Mouse (Mus musculus) liver, embryonic 11.5 days (tissue): ENCODE results near the gene Rnase4. TPM values are rescaled to one million over a fixed set of nuclear protein-coding genes. Genes with fewer than 3 reads are reported as not detected.

Source experiments
- polyA plus RNA-seq: library from polyadenylated mRNA; unstranded; fragments of >200 nt; fragmentation: Nextera tagmentation; extraction: Ambion mirVana; gene quantifications from 2 replicates; pipeline ENCODE4 v1.2.1, GENCODE M21; 2014

Gene Rnase4
- polyA plus RNA-seq, 1 experiment from 2014 or later, result 13.6 TPM

Other genes with a start within 250 kb of the Rnase4 start
- 4.6 and 5.5 TPM in 2 replicates for gene Tep1, start 220.5 kb upstream of the Rnase4 start, polyA plus RNA-seq
- 0.34 and 0.47 TPM in 2 replicates for gene Klhl33, start 193.6 kb upstream of the Rnase4 start, polyA plus RNA-seq
- gene Osgep, start 166.2 kb upstream of the Rnase4 start, polyA plus RNA-seq, result 116 and 119 TPM in 2 replicates
- 251 and 267 TPM in 2 replicates for gene Apex1, start 166.1 kb upstream of the Rnase4 start, polyA plus RNA-seq
- gene Pip4p1, start 160.2 kb upstream of the Rnase4 start, polyA plus RNA-seq, result 36.9 and 42.2 TPM in 2 replicates
- 86.7 and 87.7 TPM in 2 replicates for gene Pnp, start 160.0 kb upstream of the Rnase4 start, polyA plus RNA-seq
- gene Gm49342, start 146.6 kb upstream of the Rnase4 start, polyA plus RNA-seq, result not detected in 2 replicates
- 2.8 and 2.9 TPM in 2 replicates for gene Pnp2, start 135.1 kb upstream of the Rnase4 start, polyA plus RNA-seq
- gene Rnase10, start 83.3 kb upstream of the Rnase4 start, polyA plus RNA-seq, result not detected in 2 replicates
- gene Rnase9, start 49.2 kb upstream of the Rnase4 start, polyA plus RNA-seq, result not detected in 2 replicates
- not detected in 2 replicates for gene Rnase11, start 40.9 kb upstream of the Rnase4 start, polyA plus RNA-seq
- 1.4 and 1.6 TPM in 2 replicates for gene Rnase12, start 33.4 kb upstream of the Rnase4 start, polyA plus RNA-seq
- gene Olfr750, start 16.6 kb upstream of the Rnase4 start, polyA plus RNA-seq, result not detected in 2 replicates
- 3.6 and 4.0 TPM in 2 replicates for gene Ang, start 73 bp downstream of the Rnase4 start, polyA plus RNA-seq
- not detected in 2 replicates for gene Eddm3b, start 23.3 kb downstream of the Rnase4 start, polyA plus RNA-seq
- gene Rnase6, start 32.8 kb downstream of the Rnase4 start, polyA plus RNA-seq, result 3.2 and 4.2 TPM in 2 replicates
- gene Rnase1, start 55.7 kb downstream of the Rnase4 start, polyA plus RNA-seq, result not detected in 2 replicates
- gene Rnase2b, start 71.2 kb downstream of the Rnase4 start, polyA plus RNA-seq, result not detected in 2 replicates
- gene Ang2, start 108.1 kb downstream of the Rnase4 start, polyA plus RNA-seq, result not detected in 2 replicates
- not detected in 2 replicates for gene Ear14, start 112.3 kb downstream of the Rnase4 start, polyA plus RNA-seq
- not detected in 2 replicates for gene Rnase2a, start 165.0 kb downstream of the Rnase4 start, polyA plus RNA-seq